Mouse (Mus musculus) cerebellum, adult (tissue): Measurements from ENCODE around the gene Fancf.

ENCODE experiments used
- ATAC-seq: cut with Nextera tagmentation; 2 replicates; pipeline ENCODE4 v1.9.2; 2017; ENCODE audit warnings: mild to moderate bottlenecking, moderate library complexity, mixed read lengths; ENCODE audit not compliant: insufficient number of reproducible peaks, low FRiP score, low TSS enrichment

Gene Fancf

DNA sequence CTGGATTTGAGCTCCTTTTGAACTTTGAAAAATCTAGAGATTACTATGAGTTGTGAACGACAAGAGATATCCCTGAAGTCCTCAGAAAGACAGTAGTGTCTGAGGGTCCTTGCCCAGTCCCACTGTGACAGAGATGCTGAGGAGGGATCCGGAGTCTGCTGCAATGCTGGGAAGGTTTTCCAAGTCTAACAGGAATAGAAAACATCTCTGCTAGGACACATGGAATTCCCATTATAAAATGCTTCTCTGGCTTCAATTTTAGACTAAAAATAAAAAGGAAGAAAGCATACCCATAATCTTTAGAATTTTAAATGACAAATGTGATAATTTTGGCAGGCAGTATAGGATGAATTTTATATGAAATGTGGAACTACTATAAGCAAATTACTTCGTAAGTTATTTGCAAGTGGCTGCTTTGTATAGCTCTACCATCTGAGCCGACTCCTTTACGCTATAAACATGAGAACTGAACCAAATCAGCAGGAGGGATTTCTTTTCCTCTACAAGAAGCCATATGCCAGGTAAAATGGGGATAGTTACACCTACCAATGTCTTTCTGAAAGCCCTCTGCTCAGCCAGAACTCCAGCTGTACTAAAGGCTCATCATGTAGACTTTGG is 10.1 kb downstream of the Fancf start:
- no peak for ATAC-seq

DNA sequence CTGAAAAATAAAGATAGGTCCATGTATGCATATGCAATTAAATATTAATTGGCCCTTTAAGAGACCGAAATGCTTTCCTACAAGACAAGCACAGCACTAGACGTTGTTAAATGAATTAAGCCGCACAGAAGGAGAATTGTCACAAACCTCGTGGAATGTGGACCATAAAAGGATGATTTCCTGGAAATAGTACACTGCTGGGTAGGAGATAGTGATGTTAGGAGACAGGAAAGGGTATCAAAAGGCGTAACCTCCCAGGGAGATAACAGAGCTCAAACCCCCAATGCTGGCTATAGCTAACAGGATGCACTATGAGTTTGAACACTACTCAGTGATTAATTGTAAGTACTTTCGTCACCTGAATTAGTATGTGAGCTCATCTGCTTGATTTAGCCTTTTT is 11.2 kb downstream of the Fancf start:
- no peak for ATAC-seq

DNA sequence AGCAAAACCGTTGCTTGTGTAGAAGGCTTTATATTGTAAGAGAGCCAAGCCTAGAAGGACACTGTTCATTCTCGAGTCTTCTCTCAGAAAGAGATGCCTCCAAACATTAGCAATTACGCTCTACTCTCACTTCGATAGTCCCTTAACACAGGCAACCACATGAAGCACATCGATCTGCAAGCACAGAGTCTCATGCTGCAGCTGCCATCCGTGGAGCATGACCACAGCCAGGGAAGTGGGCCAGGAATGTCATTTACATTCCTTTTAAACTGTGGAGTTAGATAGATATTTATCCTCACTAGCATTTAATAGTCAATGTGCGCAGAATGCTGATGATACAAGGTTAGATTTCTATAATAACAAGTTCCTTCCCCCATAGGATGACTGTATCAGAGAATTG is 21.6 kb downstream of the Fancf start:
- ATAC-seq: no peak

DNA sequence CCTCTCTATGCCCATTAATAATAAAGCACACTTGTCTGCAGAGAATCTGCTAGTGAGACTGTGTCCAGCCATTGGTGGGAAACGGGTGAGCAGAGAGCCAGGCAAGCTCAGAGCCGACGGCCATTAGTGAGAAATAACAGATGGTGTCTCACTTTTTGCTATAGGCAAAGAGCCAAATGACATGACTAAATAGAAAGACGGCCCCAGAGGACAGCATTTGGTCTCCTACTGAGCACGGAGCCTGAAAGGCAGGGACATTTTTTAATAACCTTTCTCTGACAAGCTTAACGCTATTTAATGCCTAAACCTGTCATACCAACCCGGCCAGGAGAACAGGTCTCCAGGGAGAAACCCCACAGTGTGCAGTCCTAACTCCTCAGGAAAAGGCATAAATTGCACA is 30.1 kb downstream of the Fancf start:
- ATAC-seq: peak; percentile 86

DNA sequence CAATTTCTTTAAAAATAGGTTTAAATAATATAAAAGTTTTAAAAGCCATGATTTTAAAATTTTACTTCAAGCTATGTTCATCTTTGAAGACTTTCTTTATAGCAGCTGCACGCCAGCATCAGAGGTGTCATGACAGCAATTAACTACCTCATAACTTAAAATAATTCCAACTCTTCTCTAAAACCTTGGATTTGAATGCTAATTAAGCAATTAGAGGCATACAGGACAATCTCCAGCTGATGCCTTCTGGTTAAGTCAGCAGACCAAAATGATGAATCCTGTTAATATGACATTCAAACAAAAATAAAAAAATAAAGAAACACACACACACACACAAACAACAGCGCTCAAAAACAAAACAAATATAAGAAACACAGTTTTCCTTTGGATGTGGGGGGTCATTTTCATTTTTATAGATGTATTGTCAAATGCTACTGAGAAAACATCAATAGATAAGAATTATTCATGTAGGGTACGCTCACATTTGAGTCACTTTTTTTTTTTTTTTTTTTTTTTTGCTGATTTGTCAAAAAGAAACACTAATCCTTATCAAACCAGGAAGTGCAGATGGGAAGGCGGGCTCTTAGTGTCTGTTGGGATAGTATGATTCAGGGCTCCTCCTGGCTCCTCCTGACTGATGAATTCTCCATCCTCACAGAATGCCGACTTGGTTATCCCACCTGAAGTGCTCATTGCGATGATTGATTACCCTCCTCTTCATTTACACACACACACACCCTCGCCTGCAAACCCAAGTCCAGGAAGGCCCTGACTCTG is 38.3 kb downstream of the Fancf start:
- ATAC-seq: no peak

DNA sequence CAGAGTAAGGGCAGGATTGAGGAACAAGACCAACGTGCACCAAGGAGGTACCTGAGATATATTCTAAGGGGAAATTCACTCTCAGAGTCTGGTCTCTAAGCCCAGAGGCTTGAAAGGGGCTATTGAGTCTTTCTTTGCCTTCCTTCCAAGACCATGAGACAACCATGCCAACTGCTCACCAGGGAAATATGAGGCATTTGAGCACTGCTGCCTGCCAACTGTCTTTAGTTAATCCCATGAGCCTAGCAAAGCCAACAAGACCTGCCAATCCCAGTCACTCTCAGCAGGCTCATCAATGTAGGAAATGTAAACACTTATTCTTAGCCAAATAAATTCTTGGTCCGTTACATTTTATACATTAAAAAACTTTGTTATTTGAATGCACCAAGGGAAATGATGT is 40.6 kb downstream of the Fancf start:
- no peak for ATAC-seq

DNA sequence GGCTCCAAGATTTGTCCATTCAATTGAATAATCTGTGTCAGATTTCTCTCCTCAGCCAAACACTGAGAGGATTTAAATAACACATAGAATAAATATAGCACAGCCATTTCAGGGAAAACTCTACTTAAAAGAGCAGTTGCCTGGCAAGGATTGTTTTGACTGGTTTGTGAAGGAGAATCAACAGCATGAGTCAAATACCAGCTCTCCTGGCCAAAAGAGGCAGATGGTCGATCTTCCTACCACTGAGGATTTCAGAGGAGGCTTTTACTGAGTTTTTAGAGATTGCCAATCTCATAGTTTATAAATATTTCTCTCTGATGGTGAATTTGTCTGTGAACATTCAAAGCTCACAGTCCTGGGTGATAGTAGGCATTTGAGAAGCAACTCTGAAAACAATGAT is 42.2 kb downstream of the Fancf start:
- ATAC-seq: peak; percentile 76

DNA sequence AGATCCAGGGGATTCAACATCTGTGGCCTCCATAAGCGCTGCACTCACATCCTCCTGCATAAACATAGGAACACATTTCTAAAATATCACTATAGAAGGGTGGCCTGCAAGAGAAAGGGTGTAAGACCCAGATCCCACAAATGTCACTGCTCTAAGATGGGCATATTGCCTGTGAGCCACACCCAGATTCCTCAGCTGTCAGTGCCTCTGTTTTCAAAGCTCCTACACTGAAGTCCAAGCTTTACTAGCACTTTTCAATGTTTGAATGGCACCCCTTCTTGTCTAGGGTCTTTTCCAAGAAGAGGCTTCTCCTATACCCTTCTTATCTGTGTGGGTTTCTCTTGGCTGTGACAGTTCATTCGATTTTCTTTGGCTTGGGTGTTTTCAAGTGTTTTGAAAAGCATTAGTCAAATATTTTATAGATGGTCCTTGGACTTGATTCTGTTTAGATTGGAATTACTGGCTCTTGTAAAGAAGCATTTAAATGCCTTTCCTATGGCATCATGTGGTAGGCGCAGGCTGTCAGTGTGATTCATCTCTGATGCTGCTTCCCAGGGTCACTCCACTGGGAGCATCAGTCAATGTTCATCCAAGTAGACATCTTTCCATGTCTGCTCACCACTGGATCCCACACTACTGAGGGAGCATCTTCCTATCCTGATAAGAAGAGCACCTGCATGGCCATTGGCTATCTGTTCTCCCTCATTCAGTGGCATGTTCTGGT is 43.7 kb downstream of the Fancf start:
- no peak for ATAC-seq

DNA sequence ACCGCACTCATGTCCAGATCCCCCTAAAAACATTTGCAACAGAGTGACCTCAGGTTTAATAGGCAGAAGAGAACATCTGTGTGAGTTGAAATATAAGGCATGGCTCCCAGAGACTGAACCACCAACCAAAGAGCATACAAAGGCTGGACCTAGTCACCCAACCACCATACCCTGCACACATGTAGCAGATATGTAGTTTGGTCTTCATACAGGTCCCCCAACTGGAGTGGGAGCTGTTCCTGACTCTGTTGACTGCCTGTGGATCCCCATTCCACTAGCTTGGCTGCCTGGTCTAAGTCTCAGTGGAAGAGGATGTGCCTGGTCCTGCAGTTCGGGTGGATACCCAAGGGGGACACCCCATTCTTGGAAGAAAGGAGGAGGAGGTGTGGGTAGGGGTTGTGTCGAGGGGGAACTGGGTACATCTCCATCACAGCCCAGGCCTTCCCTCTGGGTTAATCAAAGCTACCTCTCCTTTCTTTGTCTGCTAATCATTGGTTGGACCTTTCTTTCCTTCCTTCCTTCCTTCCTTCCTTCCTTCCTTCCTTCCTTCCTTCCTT is 45.7 kb downstream of the Fancf start:
- no peak for ATAC-seq

DNA sequence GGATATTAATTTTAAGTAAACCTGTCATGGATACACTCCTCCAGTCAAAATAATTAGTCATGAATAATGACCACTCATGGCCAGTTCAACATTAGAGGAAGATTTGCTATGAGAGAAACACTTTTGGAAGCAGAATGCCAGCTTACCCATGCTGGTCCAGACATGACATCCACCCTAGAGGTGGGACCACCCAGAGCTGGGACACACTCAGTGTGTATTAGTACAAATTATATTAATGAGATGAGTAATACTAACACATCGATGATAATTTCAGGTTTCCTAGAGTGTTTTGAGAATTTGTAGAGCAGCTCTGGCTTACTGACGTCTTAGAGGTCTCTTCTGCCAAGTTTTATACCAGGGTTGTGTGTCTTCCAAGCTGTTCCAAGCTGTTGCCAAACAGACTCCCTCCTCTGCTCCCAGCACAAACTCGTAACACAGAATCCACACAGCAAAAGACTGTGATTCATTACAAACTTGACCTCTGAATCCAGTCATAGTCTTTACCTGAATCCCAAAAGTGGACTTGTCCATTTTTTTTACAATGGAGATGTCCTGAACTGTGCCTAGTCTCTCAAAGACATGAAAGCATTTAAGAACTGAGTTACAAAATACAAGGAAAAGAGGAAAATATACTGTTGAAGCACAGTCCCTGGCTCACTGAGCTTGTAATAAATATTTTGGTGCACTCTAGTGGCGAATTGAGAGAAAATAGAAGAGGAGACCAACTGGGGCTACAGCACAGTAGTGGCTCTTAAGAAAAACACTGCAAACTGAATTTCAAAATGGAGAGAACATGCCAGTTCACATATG is 46.4 kb downstream of the Fancf start:
- ATAC-seq: no peak
